Mouse (Mus musculus) ES-E14 (cell line): ENCODE results near the gene Tbc1d10b. TPM values are rescaled to one million over a fixed set of nuclear protein-coding genes. Genes with fewer than 3 reads are reported as not detected.

Experiments
- DNase-seq: peaks from one replicate; pipeline ENCODE4 v3.0.0-alpha.2; 2013; ENCODE audit warnings: low read depth, low spot score
- H3K27ac ChIP-seq: 2 replicates; pipeline ENCODE4 v1.5.1; 2012; ENCODE audit warnings: low read depth, mild to moderate bottlenecking, low read length, moderate library complexity, mixed read lengths; ENCODE audit not compliant: poor library complexity, insufficient read depth, severe bottlenecking
- H3K36me3 ChIP-seq: 2 replicates; pipeline ENCODE4 v1.6.1; 2012; ENCODE audit warnings: mild to moderate bottlenecking, low read length, moderate library complexity, mixed read lengths; ENCODE audit not compliant: control insufficient read depth, poor library complexity, insufficient read depth, severe bottlenecking
- H3K4me1 ChIP-seq, 2 experiments: fragments of 150-350 bp in 1 of 2; sonication (generic) in 1 of 2; 2 replicates each; pipeline ENCODE4 v1.6.1; 2012; ENCODE audit warnings: low read length in 2 of 2, mild to moderate bottlenecking in 1 of 2, mixed read lengths in 1 of 2; ENCODE audit not compliant: control insufficient read depth in 2 of 2, insufficient read depth in 2 of 2, poor library complexity in 1 of 2
- H3K4me3 ChIP-seq, 2 experiments: fragments of 150-350 bp in 1 of 2; sonication (generic) in 1 of 2; 2 replicates each; pipeline ENCODE4 v1.5.1; 2012; ENCODE audit warnings: low read length in 2 of 2, low read depth in 1 of 2, mild to moderate bottlenecking in 1 of 2, mixed read lengths in 1 of 2; ENCODE audit not compliant: insufficient read depth in 1 of 2, poor library complexity in 1 of 2, severe bottlenecking in 1 of 2
- H3K9ac ChIP-seq: 2 replicates; pipeline ENCODE4 v1.6.1; 2012; ENCODE audit warnings: low read depth, mild to moderate bottlenecking, low read length, mixed read lengths; ENCODE audit not compliant: poor library complexity, insufficient read depth, severe bottlenecking
- H3K9me3 ChIP-seq: fragments of 150-350 bp; sonication (generic); 2 replicates; pipeline ENCODE4 v1.6.1; 2012; ENCODE audit warnings: low read depth, mild to moderate bottlenecking, low read length; ENCODE audit not compliant: control insufficient read depth, insufficient read depth
- CHD2 ChIP-seq: IDR thresholded peaks from 2 replicates; pipeline ENCODE4 v1.6.1; 2014; ENCODE audit warnings: mild to moderate bottlenecking, low read depth, low read length, inconsistent platforms
- HCFC1 ChIP-seq: IDR thresholded peaks from 2 replicates; pipeline ENCODE4 v1.6.1; 2012; ENCODE audit warnings: low read length, inconsistent platforms, borderline replicate concordance; ENCODE audit not compliant: insufficient read depth
- MAFK ChIP-seq: IDR thresholded peaks from 2 replicates; pipeline ENCODE4 v1.6.1; 2014; ENCODE audit warnings: mild to moderate bottlenecking, low read depth, low read length, inconsistent platforms; ENCODE audit not compliant: insufficient read depth
- ZC3H11A ChIP-seq: IDR thresholded peaks from 2 replicates; pipeline ENCODE4 v1.6.1; 2012; ENCODE audit warnings: low read depth, mild to moderate bottlenecking, inconsistent platforms, low read length, borderline replicate concordance
- ZNF384 ChIP-seq: IDR thresholded peaks from 2 replicates; pipeline ENCODE4 v1.6.1; 2012; ENCODE audit warnings: low read depth, low read length, inconsistent platforms
- in situ Hi-C, 2 experiments: fragments of 600-800 bp; cut with MboI; formaldehyde crosslinking; loops; one replicate each; pipeline ENCODE4 v1.15.1; 2025; ENCODE audit warnings: low sequenced_read_pairs in 2 of 2, inconsistent platforms in 1 of 2; ENCODE audit not compliant: unreplicated experiment in 2 of 2
- total RNA-seq: library from RNA; depleted of rRNA; stranded (reverse); fragments of 300-350 nt; gene quantifications from 2 replicates; pipeline ENCODE4 v1.2.3, GENCODE M21; 2012; rRNA removed

Tbc1d10b gene
- total RNA-seq, 1 experiment = 63.3 TPM

- no peak for DNase-seq
- Histone ChIP-seq H3K27ac (no peak overlapping the region), H3K9me3 (no peaks in the 10 kb centered on the region), H3K36me3 (no peaks in the 10 kb centered on the region), H3K9ac (no peak overlapping the region), H3K4me1 (peaks cover 0 to 2% of the 10 kb centered on the region in 2 experiments; a peak in 1 of 4 replicates), H3K4me3 (no peak overlapping the region)
- TF ChIP-seq CHD2 = no peak
- no peak for TF ChIP-seq ZC3H11A
- no peak for TF ChIP-seq ZNF384
- no peak for TF ChIP-seq HCFC1
- TF ChIP-seq MAFK = no peak
- in situ Hi-C loops = no loop called here
Observed at GRCm38 (mm10) chr7:127157548-127157947, 50.7 kb downstream of the Tbc1d10b start.

DNA sequence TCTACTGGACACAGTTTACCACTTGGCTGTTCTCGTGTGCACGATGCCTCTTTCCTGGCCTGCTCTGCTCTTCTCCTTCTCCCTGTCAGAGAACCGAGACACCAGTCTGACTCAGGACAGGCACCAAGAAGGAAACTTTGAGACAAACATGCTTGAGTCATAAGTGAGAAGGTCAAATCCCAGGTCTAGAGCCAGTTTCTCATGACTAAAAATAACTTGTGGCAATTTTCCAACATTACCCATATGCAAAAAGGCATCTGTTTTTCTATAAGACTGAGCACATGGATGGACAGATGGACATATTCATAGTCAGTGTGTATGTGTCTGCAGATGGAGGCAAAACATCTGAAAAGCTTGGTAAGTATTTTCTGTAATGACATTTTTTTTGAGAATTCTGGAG, 54.8 kb downstream of the Tbc1d10b start:
- Histone ChIP-seq H3K9me3 (no peaks in the 10 kb centered on the region), H3K4me1 (peaks cover 2 to 3% of the 10 kb centered on the region in 2 experiments; a peak in 1 of 4 replicates), H3K36me3 (no peaks in the 10 kb centered on the region), H3K27ac (no peak overlapping the region), H3K9ac (no peak overlapping the region), H3K4me3 (no peak overlapping the region)
- in situ Hi-C loops = no loop called here
- TF ChIP-seq MAFK (no peak), CHD2 (no peak), ZNF384 (no peak), ZC3H11A (no peak), HCFC1 (no peak)
- no peak for DNase-seq

- TF ChIP-seq HCFC1 (no peak), CHD2 (no peak), ZC3H11A (no peak), ZNF384 (no peak), MAFK (no peak)
- Histone ChIP-seq H3K4me3 (no peak overlapping the region), H3K9ac (no peak overlapping the region), H3K4me1 (peaks cover 2 to 3% of the 10 kb centered on the region in 2 experiments; a peak in 1 of 4 replicates), H3K36me3 (no peaks in the 10 kb centered on the region), H3K9me3 (no peaks in the 10 kb centered on the region), H3K27ac (no peak overlapping the region)
- in situ Hi-C loops = no loop called here
- DNase-seq = no peak
Observed at GRCm38 (mm10) chr7:127152464-127152863, 55.8 kb downstream of the Tbc1d10b start.

DNA sequence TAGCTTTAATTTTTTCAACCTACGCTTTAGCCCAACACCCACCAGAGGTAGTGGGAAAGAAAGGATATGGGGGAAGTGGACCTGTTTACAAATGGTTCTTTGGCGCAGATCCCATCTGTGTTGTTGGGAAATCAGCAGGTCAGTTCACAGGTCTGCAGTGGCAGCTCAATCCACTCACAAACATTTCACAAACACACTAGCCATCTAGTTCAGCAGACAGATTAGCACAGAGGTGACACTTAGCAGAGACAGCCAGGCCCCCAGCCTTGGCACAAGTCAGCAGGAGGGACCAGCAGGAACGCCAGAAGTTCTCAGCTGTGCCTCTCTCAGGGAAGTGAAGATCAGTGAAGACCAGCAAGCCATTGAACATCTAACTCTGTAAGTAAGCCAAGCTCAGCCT, 60.4 kb downstream of the Tbc1d10b start:
- TF ChIP-seq ZC3H11A (no peak), MAFK (no peak), HCFC1 (no peak), CHD2 (no peak), ZNF384 (no peak)
- peaks cover 6 to 15% of the 10 kb centered on the region in 2 experiments; a peak in 3 of 4 replicates for H3K4me1 ChIP-seq
- in situ Hi-C loops = no loop called here
- no peak overlapping the region for H3K27ac ChIP-seq
- H3K9ac ChIP-seq = no peak overlapping the region
- DNase-seq = no peak
- H3K9me3 ChIP-seq = no peaks in the 10 kb centered on the region
- H3K36me3 ChIP-seq = no peaks in the 10 kb centered on the region
- H3K4me3 ChIP-seq = no peak overlapping the region

Other genes with a start within 250 kb of the Tbc1d10b start
- 106 and 122 TPM in 2 replicates for gene Cdipt, start 232.6 kb downstream of the Tbc1d10b start, total RNA-seq
- gene Cdiptos, start 232.4 kb downstream of the Tbc1d10b start, total RNA-seq = 0.18 and 0.32 TPM in 2 replicates
- 49.2 and 56.0 TPM in 2 replicates for gene Mvp, start 193.8 kb downstream of the Tbc1d10b start, total RNA-seq
- gene Pagr1b, start 192.0 kb downstream of the Tbc1d10b start, total RNA-seq = 0.63 and 1.3 TPM in 2 replicates
- gene Pagr1a, start 191.1 kb downstream of the Tbc1d10b start, total RNA-seq = 12.1 and 32.3 TPM in 2 replicates
- 23.4 and 38.4 TPM in 2 replicates for gene Gm42742, start 187.4 kb downstream of the Tbc1d10b start, total RNA-seq
- 0.36 and 0.85 TPM in 2 replicates for gene Prrt2, start 187.3 kb downstream of the Tbc1d10b start, total RNA-seq
- gene Maz, start 181.4 kb downstream of the Tbc1d10b start, total RNA-seq = 134 and 164 TPM in 2 replicates
- gene Kif22, start 166.0 kb downstream of the Tbc1d10b start, total RNA-seq = 97.4 and 117 TPM in 2 replicates
- not detected in 2 replicates for gene Zg16, start 121.1 kb downstream of the Tbc1d10b start, total RNA-seq
- gene AI467606, start 117.1 kb downstream of the Tbc1d10b start, total RNA-seq = 13.5 and 31.2 TPM in 2 replicates
- 5.6 and 7.1 TPM in 2 replicates for gene Qprt, start 86.2 kb downstream of the Tbc1d10b start, total RNA-seq
- 30.2 and 67.4 TPM in 2 replicates for gene Spn, start 70.6 kb downstream of the Tbc1d10b start, total RNA-seq
- gene Cd2bp2, start 12.4 kb downstream of the Tbc1d10b start, total RNA-seq = 113 and 133 TPM in 2 replicates
- 322 and 498 TPM in 2 replicates for gene Mylpf, start 422 bp upstream of the Tbc1d10b start, total RNA-seq
- 55.2 and 64.7 TPM in 2 replicates for gene Zfp553, start 24.6 kb upstream of the Tbc1d10b start, total RNA-seq
- 85.8 and 128 TPM in 2 replicates for gene Sept1, start 24.7 kb upstream of the Tbc1d10b start, total RNA-seq
- 18.7 and 21.6 TPM in 2 replicates for gene Zfp771, start 35.8 kb upstream of the Tbc1d10b start, total RNA-seq
- 391 and 461 TPM in 2 replicates for gene Dctpp1, start 52.2 kb upstream of the Tbc1d10b start, total RNA-seq
- gene Sephs2, start 65.6 kb upstream of the Tbc1d10b start, total RNA-seq = 104 and 113 TPM in 2 replicates
- 1.8 and 2.2 TPM in 2 replicates for gene Itgal, start 87.8 kb upstream of the Tbc1d10b start, total RNA-seq
- 3.5 and 4.4 TPM in 2 replicates for gene Zfp768, start 137.1 kb upstream of the Tbc1d10b start, total RNA-seq
- gene Zfp747, start 167.6 kb upstream of the Tbc1d10b start, total RNA-seq = 8.7 and 9.0 TPM in 2 replicates
- 4.1 and 4.2 TPM in 2 replicates for gene 9130019O22Rik, start 178.7 kb upstream of the Tbc1d10b start, total RNA-seq
- 2.5 and 3.2 TPM in 2 replicates for gene E430018J23Rik, start 185.2 kb upstream of the Tbc1d10b start, total RNA-seq
- gene Zfp764, start 198.4 kb upstream of the Tbc1d10b start, total RNA-seq = 3.3 and 4.2 TPM in 2 replicates
- 12.5 and 17.3 TPM in 2 replicates for gene Zfp688, start 213.6 kb upstream of the Tbc1d10b start, total RNA-seq
- gene Zfp689, start 240.7 kb upstream of the Tbc1d10b start, total RNA-seq = 2.5 and 3.5 TPM in 2 replicates